9 mouse cellular contexts compared by ENCODE assay signal in the genomic region with DNA sequence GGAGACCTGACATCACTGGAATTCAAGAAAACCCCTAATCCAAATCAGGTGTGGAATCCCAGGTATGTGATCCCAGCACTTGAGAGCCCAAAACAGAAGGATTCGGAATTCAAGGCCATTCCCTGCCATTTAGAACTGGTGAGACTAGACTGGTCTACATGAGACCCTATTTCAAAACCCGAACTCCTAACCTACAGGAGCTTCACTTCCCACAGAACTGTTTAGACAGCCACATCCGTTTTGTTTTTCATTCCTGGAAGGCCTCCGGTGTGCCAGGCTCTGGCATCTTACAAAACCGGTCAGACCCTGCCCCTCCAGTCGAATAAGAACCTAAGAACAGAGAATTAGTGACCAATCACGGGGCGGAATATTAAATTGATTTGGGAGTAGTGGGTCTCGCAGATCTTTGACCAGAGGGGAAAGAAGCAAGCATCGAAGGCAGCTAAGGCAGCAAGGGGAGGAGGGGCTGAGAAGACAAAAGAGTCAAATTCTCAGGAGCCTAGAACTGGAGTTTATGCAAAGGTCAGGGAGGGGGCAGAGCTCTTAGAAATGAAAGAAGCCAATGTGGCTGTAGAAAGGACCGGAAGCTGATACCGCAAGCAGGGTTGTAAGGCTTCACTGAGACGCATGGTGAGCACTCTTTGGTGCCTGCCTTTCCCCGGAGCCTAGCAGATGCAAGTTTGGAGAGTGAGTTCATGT. TPM values are rescaled to one million over a fixed set of nuclear protein-coding genes. Genes with fewer than 3 reads are reported as not detected.
DNase-seq lines count a peak whose midpoint lies in the region; ATAC-seq and TF ChIP-seq lines count a peak whose summit lies in the region.
"Had no signal": no experiment of that assay in that cellular context is flagged by ENCODE, and none has a peak within 500 bp of the region (broad histone marks: within the 10 kb centered on the region; RNA-seq: fewer than 3 reads in every experiment).

No protein-coding gene starts in this region.

- H3K4me3 ChIP-seq in heart, embryonic 10.5 days = no peak overlapping the region; the same call in 1 of the 2 replicates
- no peak overlapping the region for H3K4me3 ChIP-seq in thymus, adult 2 months (ENCODE audit: control insufficient read depth, insufficient read depth, low read length)
- peak overlapping the region; percentile 12; the same call in 1 of the 2 replicates for H3K4me3 ChIP-seq in liver, embryonic 13.5 days (replicated peaks)

- peak overlapping the region; percentile 59 for H3K27ac ChIP-seq in heart, embryonic 10.5 days
- H3K27ac ChIP-seq in thymus, adult 2 months (ENCODE audit: control insufficient read depth, insufficient read depth, low read length) = no peak overlapping the region
- H3K27ac ChIP-seq in liver, embryonic 13.5 days = peak overlapping the region; percentile 79

- H3K4me2 ChIP-seq in liver, embryonic 13.5 days = peak overlapping the region; percentile 77

- peak overlapping the region; percentile 58 for H3K9ac ChIP-seq in liver, embryonic 13.5 days

- peak; percentile 76 for DNase-seq in heart, embryonic 10.5 days (ENCODE audit: low spot score)
- DNase-seq in heart, postnatal 4 days = no peak
- peak; percentile 26 for DNase-seq in thymus, adult 2 months
- DNase-seq in thymus, adult 18-20 months = no peak
- DNase-seq in liver, embryonic 13.5 days = no peak
- peak; percentile 33 for DNase-seq in thymus, postnatal 25 days
- DNase-seq in gastrocnemius, postnatal 10 days = no peak
- DNase-seq in right cerebral cortex, adult 18-20 months = no peak

- no peak for TF ChIP-seq POLR2A in thymus, adult 2 months (IDR thresholded peaks at IDR 0.05; ENCODE audit: control insufficient read depth, extremely low read depth, insufficient read depth, low read length, poor library complexity)

- peaks cover under 1% of the 10 kb centered on the region; the same call in 1 of the 2 replicates for H3K36me3 ChIP-seq in heart, embryonic 10.5 days
- H3K36me3 ChIP-seq in thymus, adult 2 months (ENCODE audit: control insufficient read depth, insufficient read depth, low read length) = no peaks in the 10 kb centered on the region
- peaks cover 12% of the 10 kb centered on the region for H3K36me3 ChIP-seq in liver, embryonic 13.5 days

- TF ChIP-seq CTCF in thymus, adult 2 months (IDR thresholded peaks at IDR 0.05; ENCODE audit: borderline replicate concordance, control insufficient read depth, extremely low read depth, insufficient read depth, low read length, poor library complexity) = no peak

- no peaks in the 10 kb centered on the region for H3K27me3 ChIP-seq in heart, embryonic 10.5 days (ENCODE audit: insufficient read depth, poor library complexity, severe bottlenecking)
- H3K27me3 ChIP-seq in thymus, adult 2 months (ENCODE audit: control insufficient read depth, insufficient read depth, low read length) = no peaks in the 10 kb centered on the region
- no peaks in the 10 kb centered on the region for H3K27me3 ChIP-seq in liver, embryonic 13.5 days

- peaks cover 24% of the 10 kb centered on the region for H3K4me1 ChIP-seq in heart, embryonic 10.5 days
- H3K4me1 ChIP-seq in thymus, adult 2 months (replicated peaks; ENCODE audit: control insufficient read depth, insufficient read depth, low read length) = peaks cover 17% of the 10 kb centered on the region
- peaks cover 68% of the 10 kb centered on the region for H3K4me1 ChIP-seq in liver, embryonic 13.5 days (replicated peaks)

- ATAC-seq in liver, embryonic 13.5 days (ENCODE audit: low read depth) = no peak

- no peaks in the 10 kb centered on the region for H3K9me3 ChIP-seq in heart, embryonic 10.5 days
- H3K9me3 ChIP-seq in liver, embryonic 13.5 days (replicated peaks) = no peaks in the 10 kb centered on the region
- H3K9me3 ChIP-seq: G1E had no signal

- WGBS in heart, embryonic 10.5 days = 21% methylated on average over 14 of the region's 14 CpGs
- WGBS in thymus, adult 2 months = 27% methylated on average over 14 of the region's 14 CpGs
- 28% methylated on average over 14 of the region's 14 CpGs for WGBS in liver, embryonic 13.5 days (ENCODE audit: insufficient replicate concordance)

RNA-seq across cellular contexts. Expression of a gene that starts 1.4 kb away (rescaled TPM):
- polyA plus RNA-seq in heart, embryonic 10.5 days (2016; fragmentation: Nextera tagmentation; extraction: Ambion mirVana) = 92.7 and 104 TPM in 2 replicates
- 100 to 1,000 TPM; 201 to 218 TPM for total RNA-seq in heart, postnatal 4 days (2021)
- 15.9 and 20.5 TPM in 2 replicates for polyA plus RNA-seq in thymus, adult 2 months (2012; rRNA removed)
- 81.7 and 96.5 TPM in 2 replicates for polyA plus RNA-seq in liver, embryonic 13.5 days (2015; fragmentation: Nextera tagmentation; extraction: Ambion mirVana)
- 100 to 1,000 TPM; 212 to 218 TPM for total RNA-seq in gastrocnemius, postnatal 10 days (2021)

RNA-seq across cellular contexts. Expression of a gene that starts 50.4 kb away (rescaled TPM):
- 328 and 389 TPM in 2 replicates for polyA plus RNA-seq in heart, embryonic 10.5 days (2016; fragmentation: Nextera tagmentation; extraction: Ambion mirVana)
- 100 to 1,000 TPM; 143 to 146 TPM for total RNA-seq in heart, postnatal 4 days (2021)
- polyA plus RNA-seq in thymus, adult 2 months (2012; rRNA removed) = 63.5 and 65.8 TPM in 2 replicates
- polyA plus RNA-seq in liver, embryonic 13.5 days (2015; fragmentation: Nextera tagmentation; extraction: Ambion mirVana) = 183 and 200 TPM in 2 replicates
- 100 to 1,000 TPM; 111 to 139 TPM for total RNA-seq in gastrocnemius, postnatal 10 days (2021)

Comparison
In these comparisons a context has a peak if more than half of its experiments do, and no peak if none do; other contexts are left out.
1. DNase-seq: peak in heart, embryonic 10.5 days (single experiment), thymus, adult 2 months (single experiment) and thymus, postnatal 25 days (single experiment); none in heart, postnatal 4 days (single experiment), thymus, adult 18-20 months (0 of 2), liver, embryonic 13.5 days (single experiment), gastrocnemius, postnatal 10 days (single experiment) and right cerebral cortex, adult 18-20 months (single experiment).